Mouse (Mus musculus) common myeloid progenitor, adult 5-6 weeks (primary cell): ENCODE results near the gene Pacsin2. TPM values are rescaled to one million over a fixed set of nuclear protein-coding genes. Genes with fewer than 3 reads are reported as not detected.
"Not testable (repeated sequence)": the region's sequence is repeated elsewhere in the genome, so short reads cannot be mapped to it uniquely, and the experiment has no call there.

ENCODE experiments used
- ATAC-seq: replicated peaks from 2 replicates; pipeline ENCODE4 v1.8.0; 2016; ENCODE audit warnings: low read depth, mild to moderate bottlenecking, moderate TSS enrichment, inconsistent platforms; ENCODE audit not compliant: poor library complexity, severe bottlenecking
- total RNA-seq: library from RNA; stranded (forward); fragments of 200-1000, 187-1606 nt; gene quantifications from 2 replicates; pipeline ENCODE4 v1.2.3, GENCODE M21; 2017

The Pacsin2 gene
- total RNA-seq, 1 experiment from 2014 or later: 98.3 TPM

- no peak for ATAC-seq
Measured at GRCm38 (mm10) chr15:83387911-83388310, 76.5 kb downstream of the Pacsin2 start.

DNA sequence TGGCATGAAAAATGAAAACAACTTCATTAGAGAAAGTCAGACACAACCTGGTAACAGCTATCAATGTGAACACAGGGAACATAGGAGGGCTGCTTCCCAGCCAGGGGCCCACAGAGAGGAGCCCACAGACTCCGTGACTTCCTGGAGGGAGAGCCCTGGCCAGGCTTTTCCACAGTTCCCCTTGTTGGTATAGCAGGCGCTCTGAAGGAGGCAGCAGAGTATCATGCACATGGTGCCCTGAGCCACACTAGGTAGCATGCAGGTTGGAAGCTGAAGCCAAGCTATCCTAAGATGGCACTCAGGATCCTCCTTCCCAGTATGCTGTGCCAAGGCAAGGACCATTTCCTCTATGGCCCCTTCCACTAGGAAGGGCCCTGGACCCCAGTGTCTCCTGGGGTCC, 80.8 kb downstream of the Pacsin2 start:
- ATAC-seq: no peak

GRCm38 (mm10) chr15:83383136-83383535, 81.3 kb downstream of the Pacsin2 start:
- no peak for ATAC-seq

GRCm38 (mm10) chr15:83382467-83382866, 81.9 kb downstream of the Pacsin2 start:
- ATAC-seq: no peak

GRCm38 (mm10) chr15:83377153-83377552, 87.3 kb downstream of the Pacsin2 start:
- ATAC-seq: no peak

- peak; percentile 87 for ATAC-seq
Measured at GRCm38 (mm10) chr15:83375136-83375535, 89.3 kb downstream of the Pacsin2 start.

DNA sequence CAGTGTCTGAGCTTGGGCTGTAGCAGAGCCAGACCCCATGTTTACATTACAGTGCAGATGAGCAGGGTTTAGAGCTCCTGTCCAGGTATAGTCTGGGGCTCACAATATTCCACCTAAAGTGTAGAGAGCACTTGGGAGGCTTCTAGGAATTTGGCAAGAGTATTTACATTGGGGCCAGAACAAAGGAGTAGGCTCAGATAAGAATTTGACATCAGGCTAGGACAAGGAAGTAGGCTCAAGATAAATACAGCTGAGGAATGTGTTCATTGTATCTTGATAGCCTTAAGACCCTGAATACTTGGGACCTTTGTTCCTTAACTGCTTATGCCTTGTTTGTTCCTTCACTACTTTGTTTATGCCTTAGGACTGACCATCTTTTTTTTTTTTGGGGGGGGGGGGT, 90.3 kb downstream of the Pacsin2 start:
- no peak for ATAC-seq

- ATAC-seq: not testable (repeated sequence)
Measured at GRCm38 (mm10) chr15:83368702-83369101, 95.7 kb downstream of the Pacsin2 start.

DNA sequence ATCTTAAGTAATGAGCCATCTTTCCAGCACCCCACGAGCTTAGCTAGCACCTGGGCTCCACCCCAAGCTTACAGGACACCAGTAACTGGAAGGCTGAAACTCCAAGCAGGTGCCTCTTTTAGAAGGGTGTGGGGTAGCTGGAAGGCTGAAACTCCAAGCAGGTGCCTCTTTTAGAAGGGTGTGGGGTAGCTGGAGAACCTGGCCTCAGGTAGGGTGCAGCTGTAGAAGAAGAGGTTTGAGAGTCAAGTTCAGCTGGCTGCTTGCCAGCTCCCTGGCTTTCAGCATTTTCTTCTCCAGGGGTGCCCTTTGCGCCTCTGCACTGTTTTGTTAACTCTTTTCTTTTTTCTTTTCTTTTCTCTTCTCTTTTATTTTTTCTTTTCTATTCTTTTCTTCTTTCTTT, 96.1 kb downstream of the Pacsin2 start:
- ATAC-seq: no peak

- peak; percentile 88 for ATAC-seq
Measured at GRCm38 (mm10) chr15:83366933-83367552, 97.4 kb downstream of the Pacsin2 start.

DNA sequence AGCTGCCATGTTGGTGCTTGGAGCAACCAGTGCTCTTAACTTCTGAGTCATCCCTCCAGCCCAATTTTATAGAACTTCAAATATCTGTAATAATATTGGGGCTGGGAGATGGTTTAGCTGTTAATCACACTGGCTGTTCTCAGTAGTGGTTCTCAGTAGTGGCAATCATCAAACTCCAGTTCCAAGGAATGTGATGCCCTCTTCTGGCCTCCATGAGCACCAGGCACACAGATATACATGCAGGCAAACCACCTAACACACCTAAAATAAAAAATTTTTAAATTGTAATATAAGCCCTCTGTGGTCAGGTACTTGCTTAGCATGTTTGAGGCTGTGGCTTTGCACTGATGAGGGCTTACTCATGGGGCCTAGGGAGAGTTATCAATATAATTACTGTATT, 98.7 kb downstream of the Pacsin2 start:
- no peak for ATAC-seq

DNA sequence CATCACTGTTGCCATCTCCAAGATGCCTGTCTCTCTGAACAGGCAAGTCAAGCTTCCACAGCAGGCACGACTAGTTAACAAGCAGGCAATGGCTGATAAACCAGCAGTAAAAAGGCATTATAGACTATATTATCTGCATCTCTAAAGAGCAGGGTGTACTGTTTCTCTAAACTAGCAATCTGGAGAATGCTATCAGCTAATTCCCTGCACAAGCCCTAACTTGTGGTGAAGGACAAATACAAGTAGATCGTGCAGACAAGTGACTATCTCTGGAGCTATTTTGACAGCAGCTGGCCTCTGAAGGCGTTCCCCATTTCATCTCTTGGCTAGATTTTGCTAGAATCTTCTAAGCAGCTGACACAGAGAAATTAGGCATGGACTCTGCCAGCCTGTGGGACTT, 100.2 kb downstream of the Pacsin2 start:
- ATAC-seq: no peak

DNA sequence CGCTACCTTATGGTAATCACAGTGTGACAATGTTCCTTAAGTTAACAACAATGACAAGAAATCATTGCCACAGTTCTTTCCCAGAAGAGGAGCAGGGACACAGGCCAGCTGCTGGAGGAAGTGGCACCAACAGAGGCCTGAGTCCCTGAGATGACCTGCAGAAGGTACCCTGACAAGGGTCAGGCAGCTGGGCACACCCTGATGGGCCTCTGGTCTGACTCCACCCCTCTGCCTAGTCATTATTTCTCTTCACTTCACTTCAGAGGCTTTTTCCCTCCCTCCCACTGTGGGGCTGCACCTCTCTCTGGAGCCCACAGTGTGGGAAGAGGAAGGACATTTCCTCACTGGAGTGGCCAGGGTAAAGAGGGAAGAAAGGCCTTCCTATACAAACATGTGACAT, 101.6 kb downstream of the Pacsin2 start:
- ATAC-seq: not testable (repeated sequence)

GRCm38 (mm10) chr15:83360899-83361298, 103.5 kb downstream of the Pacsin2 start:
- ATAC-seq: not testable (repeated sequence)

DNA sequence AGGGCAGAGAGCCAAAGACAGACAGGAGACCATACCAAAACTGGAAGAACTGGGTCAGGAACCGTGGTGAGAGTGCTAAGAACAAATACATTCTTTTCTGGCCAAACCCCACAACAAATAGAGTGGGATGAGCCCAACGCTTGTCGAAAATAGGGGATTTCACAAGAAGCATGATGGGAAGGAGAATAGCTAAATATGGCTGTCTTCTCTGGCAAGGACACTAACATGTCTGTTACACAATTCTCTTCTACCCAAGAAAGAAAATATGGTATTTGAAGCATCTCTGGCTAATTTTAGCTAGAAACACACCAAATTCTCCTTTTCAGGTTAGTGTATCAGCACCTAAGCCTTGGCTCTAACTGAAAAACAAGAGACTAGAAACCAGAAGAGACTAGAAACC, 104.3 kb downstream of the Pacsin2 start:
- no peak for ATAC-seq

GRCm38 (mm10) chr15:83358476-83358875, 105.9 kb downstream of the Pacsin2 start:
- ATAC-seq: no peak

DNA sequence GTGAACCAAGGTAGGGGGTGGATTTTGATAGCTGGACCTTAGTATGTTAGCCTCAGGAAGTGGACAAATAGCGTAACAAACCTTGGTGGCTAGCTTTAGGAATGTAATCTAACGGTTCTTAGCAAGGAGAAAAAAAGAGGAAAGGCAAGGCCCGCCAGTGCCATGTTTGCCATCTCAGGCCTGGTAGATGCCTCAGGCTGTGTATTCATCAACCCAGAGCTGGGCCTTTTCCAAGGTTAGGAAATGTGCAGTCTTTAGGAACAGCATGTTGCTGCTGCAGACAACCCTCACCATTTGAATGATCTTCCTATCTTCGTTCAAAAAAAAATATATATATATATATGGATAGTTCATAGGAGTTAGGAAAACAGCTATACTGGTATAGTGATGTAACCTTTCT, 112.9 kb downstream of the Pacsin2 start:
- no peak for ATAC-seq

- no peak for ATAC-seq
Measured at GRCm38 (mm10) chr15:83350859-83351258, 113.5 kb downstream of the Pacsin2 start.

DNA sequence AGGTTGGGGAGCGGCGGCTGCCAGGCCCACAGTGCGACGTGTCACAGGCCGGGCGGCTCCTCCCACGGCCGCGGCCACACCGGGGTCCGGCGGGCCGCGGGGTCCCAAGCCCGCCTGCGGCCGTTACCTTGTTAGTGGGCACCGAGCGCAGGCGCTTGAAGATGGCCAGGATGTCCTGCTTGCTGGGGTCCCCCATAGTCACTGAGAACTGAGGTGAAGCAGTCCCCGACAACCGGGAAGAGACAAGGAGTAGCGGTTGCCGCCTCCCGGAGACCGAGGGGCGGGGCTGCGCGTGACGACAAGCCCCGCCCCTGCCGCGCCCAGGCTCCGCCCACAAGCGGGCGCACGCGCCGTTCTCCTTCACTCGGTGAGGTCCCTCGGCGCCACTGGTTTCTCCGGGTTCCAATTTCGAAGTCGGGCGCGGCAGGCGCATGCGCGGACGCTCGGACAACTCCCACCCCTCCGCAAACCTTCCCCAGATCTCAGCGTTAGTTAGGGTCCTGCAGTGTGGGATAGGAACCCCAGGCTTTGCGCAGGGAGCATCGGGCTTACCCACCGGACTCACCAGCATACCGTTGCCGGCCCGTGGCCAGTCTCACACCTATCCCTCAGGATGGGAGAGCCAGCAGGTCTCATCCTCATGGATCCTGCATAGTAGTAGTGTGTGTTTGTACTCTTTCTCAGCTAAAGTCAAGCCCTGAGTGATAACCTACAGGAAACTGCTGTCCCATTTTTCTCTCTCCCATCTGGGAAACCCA, 114.3 kb downstream of the Pacsin2 start, which contains the start of gene Arfgap3:
Gene Arfgap3 (minus strand): TSS at position 294 of the 758 bp plus-strand sequence.
- peak; percentile 82 for ATAC-seq

GRCm38 (mm10) chr15:83349225-83349953, 115.0 kb downstream of the Pacsin2 start:
- no peak; the same call in 1 of the 2 replicates for ATAC-seq

DNA sequence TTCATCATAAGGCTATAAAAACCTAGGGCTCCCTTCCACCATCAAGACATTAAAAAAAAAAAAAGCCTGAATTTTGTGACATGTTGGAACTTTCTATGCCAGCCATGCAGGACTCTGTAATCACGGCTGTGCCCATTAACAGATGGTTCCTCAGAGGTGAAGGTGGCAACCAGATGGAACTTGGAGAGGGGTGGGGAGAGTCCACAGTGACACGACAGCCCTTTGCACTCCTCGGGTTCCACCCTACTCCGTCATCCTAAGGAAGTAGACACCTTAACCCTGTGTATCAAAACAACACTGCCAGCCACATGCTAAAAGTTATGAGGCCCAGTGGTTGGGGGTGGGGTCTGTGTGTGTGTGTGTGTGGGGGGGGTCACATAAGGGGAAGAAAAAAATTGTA, 115.7 kb downstream of the Pacsin2 start:
- ATAC-seq: no peak
